8 mouse cellular contexts compared by ENCODE assay signal in genomic region chr4:116650924-116651796, GRCm38 (mm10). TPM values are rescaled to one million over a fixed set of nuclear protein-coding genes. Genes with fewer than 3 reads are reported as not detected.
DNase-seq lines count a peak whose midpoint lies in the region; ATAC-seq and TF ChIP-seq lines count a peak whose summit lies in the region.

Gene Akr1a1, minus strand, starts transcription at chr4:116651680.

- H3K4me3 ChIP-seq in hindbrain, embryonic 10.5 days: peak within 1 kb of the TSS; percentile 83
- H3K4me3 ChIP-seq in lung, postnatal 0 days (ENCODE audit: low read depth, low read length): peak within 1 kb of the TSS; percentile 72

- peak within 1 kb of the TSS; percentile 92 for H3K9ac ChIP-seq in lung, postnatal 0 days (replicated peaks; ENCODE audit: low read depth)

- H3K9me3 ChIP-seq in hindbrain, embryonic 10.5 days: no peaks in the 10 kb centered on the region
- H3K9me3 ChIP-seq in lung, postnatal 0 days (ENCODE audit: low read length): no peaks in the 10 kb centered on the region

- H3K27me3 ChIP-seq in hindbrain, embryonic 10.5 days (ENCODE audit: insufficient read depth, poor library complexity, severe bottlenecking): no peaks in the 10 kb centered on the region
- no peaks in the 10 kb centered on the region for H3K27me3 ChIP-seq in lung, postnatal 0 days (replicated peaks; ENCODE audit: insufficient read depth, low read length)

- DNase-seq in MEL-GATA-1-ER (ENCODE audit: extremely low read depth, low read depth): peak; percentile 84
- peak; percentile 82 for DNase-seq in cerebellum, adult 8-10 months
- DNase-seq in hindbrain, embryonic 10.5 days (ENCODE audit: low spot score): peak; percentile 94
- DNase-seq in layer of hippocampus, adult 9-11 months: peak; percentile 94
- peak; percentile 96 for DNase-seq in lung, postnatal 0 days (ENCODE audit: low spot score)
- DNase-seq in ovary, postnatal 14 days (ENCODE audit: low spot score): peak; percentile 84
- DNase-seq in thymus, postnatal 14 days: peak; percentile 92

- peaks cover 46% of the 10 kb centered on the region for H3K4me1 ChIP-seq in hindbrain, embryonic 10.5 days (replicated peaks)
- peaks cover 8% of the 10 kb centered on the region; the same call in 1 of the 2 replicates for H3K4me1 ChIP-seq in lung, postnatal 0 days (ENCODE audit: insufficient read depth, low read depth, low read length)

- 0 out of 2 replicates have a peak, but pooled peaks have one; percentile 10 for TF ChIP-seq EP300 in lung, postnatal 0 days (IDR thresholded peaks at IDR 0.05)

- no peak for TF ChIP-seq CTCF in lung, postnatal 0 days (IDR thresholded peaks at IDR 0.05)

- peak within 1 kb of the TSS; percentile 94 for H3K27ac ChIP-seq in hindbrain, embryonic 10.5 days
- H3K27ac ChIP-seq in lung, postnatal 0 days (ENCODE audit: low read length): peak within 1 kb of the TSS; percentile 94

- peak; percentile 99 for ATAC-seq in frontal cortex, adult (ENCODE audit: low TSS enrichment)
- peak; percentile 99 for ATAC-seq in lung, postnatal 0 days

- H3K36me3 ChIP-seq in hindbrain, embryonic 10.5 days: peaks cover 40% of the 10 kb centered on the region
- H3K36me3 ChIP-seq in lung, postnatal 0 days (ENCODE audit: insufficient read depth, low read length): no peaks in the 10 kb centered on the region

- H3K4me2 ChIP-seq in lung, postnatal 0 days (replicated peaks; ENCODE audit: low read depth, low read length): peak within 1 kb of the TSS; percentile 62

- under 1% methylated on average over 39 of the region's 39 CpGs for WGBS in hindbrain, embryonic 10.5 days
- under 1% methylated on average over 39 of the region's 39 CpGs for WGBS in lung, postnatal 0 days

RNA-seq across cellular contexts. Expression of gene Akr1a1, which starts in this region (rescaled TPM):
- 559 and 600 TPM in 2 replicates for polyA plus RNA-seq in hindbrain, embryonic 10.5 days (2016; fragmentation: Nextera tagmentation; extraction: Ambion mirVana)
- 699 and 734 TPM in 2 replicates for polyA plus RNA-seq in lung, postnatal 0 days (2015; fragmentation: Nextera tagmentation; extraction: Ambion mirVana)

Comparison
In these comparisons a context has a peak if more than half of its experiments do, and no peak if none do; other contexts are left out.
1. Peak in every context shown above with its lines: DNase-seq, ATAC-seq, H3K4me3 ChIP-seq and H3K27ac ChIP-seq.